Mouse (Mus musculus) midbrain, embryonic 15.5 days (tissue): Measurements from ENCODE around the gene Rpap3. TPM values are rescaled to one million over a fixed set of nuclear protein-coding genes. Genes with fewer than 3 reads are reported as not detected.

Experiments used
- ATAC-seq: fragments of 200-750 bp; cut with Nextera tagmentation; replicated peaks from 2 replicates; pipeline ENCODE4 v1.8.0; 2017; ENCODE audit warnings: moderate TSS enrichment
- H3K27ac ChIP-seq: fragments of 300-500 bp; sonication (generic); 2 replicates; pipeline ENCODE4 v1.5.1; 2015; ENCODE audit warnings: mild to moderate bottlenecking, inconsistent platforms
- H3K27me3 ChIP-seq: fragments of 300-500 bp; sonication (generic); replicated peaks from 2 replicates; pipeline ENCODE4 v1.6.1; 2015; ENCODE audit warnings: inconsistent platforms
- H3K36me3 ChIP-seq: fragments of 300-500 bp; sonication (generic); replicated peaks from 2 replicates; pipeline ENCODE4 v1.6.1; 2015; ENCODE audit warnings: inconsistent platforms
- H3K4me1 ChIP-seq: fragments of 300-500 bp; sonication (generic); 2 replicates; pipeline ENCODE4 v1.6.1; 2015; ENCODE audit warnings: inconsistent platforms
- H3K4me2 ChIP-seq: fragments of 300-500 bp; sonication (generic); 2 replicates; pipeline ENCODE4 v1.6.1; 2015; ENCODE audit warnings: inconsistent platforms, mild to moderate bottlenecking, moderate library complexity
- H3K4me3 ChIP-seq: fragments of 300-500 bp; sonication (generic); 2 replicates; pipeline ENCODE4 v1.5.1; 2015; ENCODE audit warnings: mild to moderate bottlenecking, inconsistent platforms
- H3K9ac ChIP-seq: fragments of 300-500 bp; sonication (generic); 2 replicates; pipeline ENCODE4 v1.6.1; 2015; ENCODE audit warnings: mild to moderate bottlenecking, inconsistent platforms
- H3K9me3 ChIP-seq: fragments of 300-500 bp; sonication (generic); 2 replicates; pipeline ENCODE4 v1.6.1; 2016; ENCODE audit warnings: inconsistent platforms
- WGBS: fragments of 180-500 bp; shearing (Covaris S2); methylation state at CpG from one replicate; pipeline ENCODE4 v1.1.7; 2015; ENCODE audit warnings: mixed read lengths; 5-methylcytosine and 5-hydroxymethylcytosine counted together
- polyA plus RNA-seq: library from polyadenylated mRNA; unstranded; fragments of >200 nt; fragmentation: Nextera tagmentation; extraction: Ambion mirVana; gene quantifications from 2 replicates; pipeline ENCODE4 v1.2.1, GENCODE M21; 2015

The Rpap3 gene
- polyA plus RNA-seq, 1 experiment from 2014 or later, result 33.7 TPM

DNA sequence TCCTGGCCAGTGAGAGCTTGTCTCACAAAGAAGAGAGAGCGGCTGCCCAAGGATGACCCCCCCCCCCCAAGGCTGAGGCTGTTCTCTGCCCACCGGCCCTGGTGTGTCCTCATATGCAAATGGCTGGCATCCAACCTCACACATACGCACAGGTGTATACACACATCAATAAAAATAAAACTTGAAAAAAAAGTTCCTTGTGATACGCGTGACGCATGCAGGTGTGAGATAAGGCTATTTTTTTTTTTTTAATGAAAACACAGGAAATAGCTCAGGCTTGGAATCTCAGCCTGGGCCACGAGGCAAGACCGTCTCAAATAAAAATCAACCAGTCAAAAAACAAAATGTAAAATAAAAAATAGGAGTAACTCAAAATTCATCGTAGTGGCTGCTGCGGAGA lies 40.7 kb upstream of the Rpap3 start:
- ATAC-seq, result no peak
- H3K9me3 ChIP-seq, result no peaks in the 10 kb centered on the region
- H3K27ac ChIP-seq, result no peak overlapping the region
- 93% methylated on average over 10 of the region's 10 CpGs for WGBS
- H3K36me3 ChIP-seq, result no peaks in the 10 kb centered on the region
- 0 out of 2 replicates have a peak, but pooled peaks cover 5% of the 10 kb centered on the region for H3K27me3 ChIP-seq
- H3K9ac ChIP-seq, result no peak overlapping the region
- no peak overlapping the region for H3K4me3 ChIP-seq
- peaks cover 22% of the 10 kb centered on the region; the same call in 1 of the 2 replicates for H3K4me1 ChIP-seq
- no peak overlapping the region for H3K4me2 ChIP-seq

DNA sequence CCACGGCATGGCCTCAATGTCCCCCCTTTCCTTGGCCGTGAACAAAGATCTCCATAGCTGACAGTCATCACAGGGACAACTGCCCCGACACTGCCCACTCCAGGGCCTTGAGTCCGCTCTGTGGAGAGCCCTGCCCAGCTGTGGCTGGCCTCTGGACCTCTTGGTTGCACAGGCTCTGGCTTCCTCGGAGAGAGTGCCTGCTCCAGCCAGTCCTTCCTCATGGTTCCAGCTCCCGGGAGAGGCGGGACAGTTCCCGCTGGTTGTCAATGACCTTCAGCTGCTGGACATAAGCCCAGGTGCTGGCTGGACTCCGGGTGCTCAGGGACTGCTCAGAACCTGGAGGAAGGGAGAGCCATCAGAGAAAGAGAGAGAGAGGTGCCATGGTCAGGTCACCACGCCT lies 39.7 kb upstream of the Rpap3 start:
- Histone ChIP-seq H3K27me3 (0 out of 2 replicates have a peak, but pooled peaks cover 5% of the 10 kb centered on the region), H3K4me2 (no peak overlapping the region), H3K4me1 (peaks cover 14% of the 10 kb centered on the region; the same call in 1 of the 2 replicates), H3K27ac (no peak overlapping the region), H3K9ac (no peak overlapping the region), H3K4me3 (no peak overlapping the region), H3K36me3 (no peaks in the 10 kb centered on the region), H3K9me3 (no peaks in the 10 kb centered on the region)
- WGBS, result 76% methylated on average over 10 of the region's 10 CpGs
- ATAC-seq, result no peak

DNA sequence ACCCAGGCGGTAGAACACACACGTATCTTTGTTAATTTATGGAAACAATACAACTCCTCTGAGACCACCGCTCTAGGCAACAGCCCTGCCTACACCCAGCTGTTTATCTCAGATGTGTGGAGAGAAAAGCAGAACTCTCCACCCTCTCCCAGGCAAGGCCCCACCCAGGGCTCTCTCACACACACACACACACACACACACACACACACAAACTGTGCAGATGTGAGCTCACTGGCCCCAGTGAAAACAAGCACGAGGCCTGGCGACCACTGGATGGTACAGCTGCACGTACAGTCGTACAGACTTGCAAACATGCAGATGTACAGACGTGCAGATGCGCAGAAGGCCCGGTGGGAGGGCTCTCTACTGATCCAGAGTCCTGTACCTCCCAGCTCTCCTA lies 39.3 kb upstream of the Rpap3 start:
- no peak for ATAC-seq
- Histone ChIP-seq H3K4me2 (no peak overlapping the region), H3K36me3 (no peaks in the 10 kb centered on the region), H3K27me3 (0 out of 2 replicates have a peak, but pooled peaks cover 5% of the 10 kb centered on the region), H3K9me3 (no peaks in the 10 kb centered on the region), H3K9ac (no peak overlapping the region), H3K27ac (no peak overlapping the region), H3K4me1 (peaks cover 12% of the 10 kb centered on the region; the same call in 1 of the 2 replicates), H3K4me3 (no peak overlapping the region)
- WGBS, result 57% methylated on average over 10 of the region's 10 CpGs

DNA sequence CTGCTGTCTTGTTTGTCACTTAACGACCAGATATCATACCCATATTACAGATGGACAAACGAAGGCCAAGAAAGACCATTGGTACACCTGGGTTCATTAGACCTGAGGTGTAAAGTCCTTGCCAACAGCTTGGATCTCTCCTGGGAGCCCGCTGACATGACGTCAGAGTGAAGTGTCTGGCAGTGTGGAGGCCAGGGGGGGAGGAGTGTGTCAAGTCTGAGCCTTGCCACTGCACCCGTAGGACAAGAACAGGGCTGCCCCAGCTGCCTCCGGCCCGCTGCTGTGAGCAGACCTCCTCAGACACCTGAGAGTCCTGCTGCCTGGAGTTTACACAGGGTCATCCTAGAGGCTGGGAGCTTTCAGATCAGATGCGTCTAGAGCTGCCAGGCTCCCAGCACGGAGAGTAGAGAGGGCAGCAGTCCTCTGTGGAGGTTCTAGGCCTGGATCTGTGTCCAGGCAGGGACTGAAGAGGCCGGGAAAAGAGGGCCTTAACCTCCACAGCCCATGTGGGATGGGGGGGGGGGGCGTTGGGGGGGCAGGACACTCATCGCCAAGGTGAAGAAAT lies 38.4 kb upstream of the Rpap3 start:
- ATAC-seq, result no peak
- 77% methylated on average over 12 of the region's 12 CpGs for WGBS
- H3K4me1 ChIP-seq, result peaks cover 12% of the 10 kb centered on the region; the same call in 1 of the 2 replicates
- H3K27me3 ChIP-seq, result 0 out of 2 replicates have a peak, but pooled peaks cover 5% of the 10 kb centered on the region
- H3K4me3 ChIP-seq, result no peak overlapping the region
- H3K36me3 ChIP-seq, result no peaks in the 10 kb centered on the region
- no peak overlapping the region for H3K27ac ChIP-seq
- H3K9ac ChIP-seq, result no peak overlapping the region
- H3K9me3 ChIP-seq, result no peaks in the 10 kb centered on the region
- no peak overlapping the region for H3K4me2 ChIP-seq

DNA sequence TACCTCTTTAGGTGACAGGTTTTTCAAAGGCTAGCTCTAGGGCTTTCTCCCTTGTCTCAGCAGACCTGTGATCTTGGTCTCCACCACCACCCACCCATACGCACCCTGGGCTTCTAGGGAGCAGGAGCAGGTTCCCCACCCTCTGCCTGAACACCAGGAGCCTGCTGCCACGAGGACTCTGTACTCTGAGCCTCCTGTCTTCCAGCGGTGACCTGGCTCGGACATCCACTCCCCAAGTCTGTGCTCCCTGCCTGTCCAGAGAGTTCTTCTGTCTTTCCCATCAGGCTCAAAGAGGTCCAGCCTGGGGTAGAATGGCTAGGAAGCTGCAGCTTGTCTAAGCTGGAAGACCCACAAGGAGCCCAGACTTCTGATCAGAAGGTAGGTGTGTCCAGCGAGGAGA lies 37.6 kb upstream of the Rpap3 start:
- Histone ChIP-seq H3K4me2 (no peak overlapping the region), H3K27ac (no peak overlapping the region), H3K4me1 (peaks cover 12% of the 10 kb centered on the region; the same call in 1 of the 2 replicates), H3K9me3 (no peaks in the 10 kb centered on the region), H3K9ac (no peak overlapping the region), H3K4me3 (no peak overlapping the region), H3K36me3 (no peaks in the 10 kb centered on the region), H3K27me3 (0 out of 2 replicates have a peak, but pooled peaks cover 5% of the 10 kb centered on the region)
- no peak for ATAC-seq
- WGBS, result 86% methylated on average over 5 of the region's 5 CpGs

DNA sequence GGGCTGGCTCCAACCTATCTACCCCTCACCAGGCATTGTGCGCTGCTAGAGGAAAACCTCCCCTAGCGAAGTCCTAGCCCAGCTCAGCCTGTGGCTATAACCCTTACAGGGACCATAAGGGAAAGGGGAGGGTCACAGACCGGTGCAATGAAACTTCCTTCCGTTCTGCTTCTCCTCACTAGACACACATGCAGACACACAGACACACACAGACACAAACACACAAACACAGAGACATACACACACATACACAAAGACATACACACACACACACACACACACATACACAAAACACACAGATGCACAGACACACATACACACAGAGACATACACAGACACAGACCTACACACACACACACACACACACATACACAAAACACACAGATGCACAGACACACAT lies 37.0 kb upstream of the Rpap3 start:
- no peaks in the 10 kb centered on the region for H3K36me3 ChIP-seq
- H3K9ac ChIP-seq, result no peak overlapping the region
- no peak for ATAC-seq
- H3K4me2 ChIP-seq, result no peak overlapping the region
- 0 out of 2 replicates have a peak overlapping the region, but pooled peaks have one; percentile 2 for H3K27ac ChIP-seq
- WGBS, result 50% methylated on average over 4 of the region's 4 CpGs
- no peaks in the 10 kb centered on the region for H3K9me3 ChIP-seq
- H3K27me3 ChIP-seq, result 0 out of 2 replicates have a peak, but pooled peaks cover 5% of the 10 kb centered on the region
- no peak overlapping the region for H3K4me3 ChIP-seq
- peaks cover 12% of the 10 kb centered on the region; the same call in 1 of the 2 replicates for H3K4me1 ChIP-seq

DNA sequence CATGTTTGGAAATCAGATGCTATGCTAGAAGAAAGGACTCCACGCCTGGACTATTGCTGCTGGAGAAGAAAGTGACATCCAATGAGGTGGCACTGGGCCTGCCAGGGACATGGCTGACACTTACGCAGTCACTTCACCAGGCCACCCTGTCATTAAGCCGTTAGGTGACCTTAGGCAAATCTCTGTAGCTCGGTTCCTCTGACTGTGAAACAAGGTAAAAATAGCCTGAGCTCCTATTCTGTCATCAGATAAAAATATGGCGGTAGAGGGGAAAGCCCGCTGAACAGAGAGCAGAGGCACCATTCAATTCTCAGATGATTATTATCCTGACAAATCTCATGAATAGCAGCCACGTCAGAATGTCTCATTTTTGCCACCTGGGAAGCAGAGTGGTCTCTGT lies 36.4 kb upstream of the Rpap3 start:
- 49% methylated on average over 7 of the region's 7 CpGs for WGBS
- Histone ChIP-seq H3K4me3 (no peak overlapping the region), H3K9ac (no peak overlapping the region), H3K27ac (0 out of 2 replicates have a peak overlapping the region, but pooled peaks have one; percentile 2), H3K9me3 (no peaks in the 10 kb centered on the region), H3K36me3 (no peaks in the 10 kb centered on the region), H3K4me1 (peaks cover 12% of the 10 kb centered on the region; the same call in 1 of the 2 replicates), H3K4me2 (no peak overlapping the region), H3K27me3 (0 out of 2 replicates have a peak, but pooled peaks cover 4% of the 10 kb centered on the region)
- ATAC-seq, result no peak

DNA sequence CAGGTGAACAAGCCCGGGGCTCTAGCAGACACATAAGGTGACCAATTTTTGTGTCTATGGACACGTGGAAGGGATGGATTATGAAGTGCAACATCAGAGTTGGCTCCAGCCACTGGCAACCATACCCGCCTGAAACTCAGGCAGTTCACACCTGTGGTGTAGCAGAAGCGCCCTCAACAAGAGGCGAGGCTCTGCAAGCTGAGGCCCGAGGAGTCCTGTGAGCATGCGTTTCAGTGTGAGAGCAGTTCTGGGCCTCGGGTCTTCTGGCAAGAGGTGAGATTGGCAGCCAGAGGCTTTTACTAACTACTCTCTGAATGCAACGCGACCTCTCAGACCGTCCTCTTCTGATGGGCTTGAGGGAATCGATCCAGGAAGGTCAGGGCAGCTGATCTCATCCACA lies 36.0 kb upstream of the Rpap3 start:
- Histone ChIP-seq H3K36me3 (no peaks in the 10 kb centered on the region), H3K4me1 (peaks cover 12% of the 10 kb centered on the region; the same call in 1 of the 2 replicates), H3K4me3 (no peak overlapping the region), H3K4me2 (no peak overlapping the region), H3K9ac (no peak overlapping the region), H3K9me3 (no peaks in the 10 kb centered on the region), H3K27ac (no peak overlapping the region), H3K27me3 (no peaks in the 10 kb centered on the region)
- no peak for ATAC-seq
- 86% methylated on average over 12 of the region's 12 CpGs for WGBS

DNA sequence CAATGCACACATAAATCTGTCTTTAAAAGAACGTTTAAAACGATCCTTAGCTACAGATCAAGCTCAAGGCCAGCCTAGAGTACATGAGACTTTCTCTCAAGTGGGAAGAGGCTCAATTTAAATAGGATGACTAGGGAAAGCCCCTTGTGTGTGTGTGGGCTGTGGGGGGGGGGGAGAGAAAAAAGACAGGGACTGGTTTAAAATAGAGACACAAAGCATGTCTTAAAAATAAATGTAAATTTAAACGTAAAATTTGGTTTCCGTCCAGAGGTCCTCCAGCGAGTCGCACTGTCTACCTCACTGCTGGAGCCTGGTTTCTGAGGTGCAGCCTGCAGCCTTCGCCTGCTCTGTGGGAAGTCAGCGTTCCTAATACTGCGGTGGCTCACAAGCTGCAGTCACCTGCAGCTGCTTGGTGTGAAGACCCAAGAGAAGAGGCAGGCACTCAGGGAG lies 34.7 kb upstream of the Rpap3 start:
- ATAC-seq, result no peak
- no peak overlapping the region for H3K4me3 ChIP-seq
- H3K9me3 ChIP-seq, result no peaks in the 10 kb centered on the region
- no peak overlapping the region for H3K9ac ChIP-seq
- H3K36me3 ChIP-seq, result no peaks in the 10 kb centered on the region
- H3K27ac ChIP-seq, result no peak overlapping the region
- no peak overlapping the region for H3K4me2 ChIP-seq
- H3K4me1 ChIP-seq, result peaks cover 12% of the 10 kb centered on the region; the same call in 1 of the 2 replicates
- no peaks in the 10 kb centered on the region for H3K27me3 ChIP-seq
- WGBS, result 83% methylated on average over 9 of the region's 9 CpGs

DNA sequence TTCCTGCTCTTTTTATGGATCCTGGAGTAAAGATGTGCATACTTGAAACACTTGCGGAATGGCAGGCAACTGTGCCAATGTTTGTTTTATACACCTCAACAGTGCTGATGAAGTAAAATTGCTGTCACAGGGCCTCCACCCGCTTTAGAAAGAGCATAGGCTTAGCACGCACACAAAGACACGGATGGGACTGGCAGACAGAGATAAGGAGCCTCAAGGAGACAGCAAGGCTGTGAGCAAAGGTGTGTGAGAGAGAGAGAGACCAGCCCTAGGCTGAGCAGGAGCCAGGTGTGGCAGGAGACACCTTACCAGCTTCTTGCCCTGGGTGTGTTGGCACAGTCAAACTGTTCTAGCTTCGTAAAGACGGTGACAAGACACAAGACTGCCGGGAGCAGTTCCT lies 33.3 kb upstream of the Rpap3 start:
- H3K9me3 ChIP-seq, result no peaks in the 10 kb centered on the region
- no peak overlapping the region for H3K27ac ChIP-seq
- no peak overlapping the region for H3K4me3 ChIP-seq
- WGBS, result 93% methylated on average over 7 of the region's 7 CpGs
- no peaks in the 10 kb centered on the region for H3K36me3 ChIP-seq
- no peaks in the 10 kb centered on the region for H3K27me3 ChIP-seq
- H3K9ac ChIP-seq, result no peak overlapping the region
- no peak for ATAC-seq
- peaks cover 7% of the 10 kb centered on the region; the same call in 1 of the 2 replicates for H3K4me1 ChIP-seq
- H3K4me2 ChIP-seq, result no peak overlapping the region

DNA sequence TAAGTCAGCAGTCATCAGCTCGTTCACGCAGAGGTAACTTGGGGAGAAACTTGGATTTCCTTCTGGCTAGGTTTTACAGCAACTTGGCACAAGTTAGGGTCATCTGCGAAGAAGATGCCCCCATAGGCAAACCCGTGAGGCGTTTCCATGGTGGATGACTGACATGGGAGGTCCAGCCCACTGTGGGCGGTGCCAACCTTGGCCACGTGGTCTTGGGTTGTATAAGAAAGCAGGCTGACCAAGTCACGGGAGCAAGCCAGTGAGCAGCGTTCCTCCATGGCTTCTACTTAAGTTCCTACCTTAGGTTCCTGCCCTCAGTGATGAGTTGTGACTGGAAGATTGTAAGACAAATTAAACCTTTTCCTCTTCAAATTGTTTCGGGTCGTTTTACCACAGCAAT lies 26.4 kb upstream of the Rpap3 start:
- H3K4me3 ChIP-seq, result no peak overlapping the region
- 92% methylated on average over 11 of the region's 11 CpGs for WGBS
- no peaks in the 10 kb centered on the region for H3K4me1 ChIP-seq
- no peak for ATAC-seq
- no peak overlapping the region for H3K9ac ChIP-seq
- H3K27me3 ChIP-seq, result no peaks in the 10 kb centered on the region
- H3K36me3 ChIP-seq, result no peaks in the 10 kb centered on the region
- no peaks in the 10 kb centered on the region for H3K9me3 ChIP-seq
- H3K4me2 ChIP-seq, result no peak overlapping the region
- no peak overlapping the region for H3K27ac ChIP-seq

DNA sequence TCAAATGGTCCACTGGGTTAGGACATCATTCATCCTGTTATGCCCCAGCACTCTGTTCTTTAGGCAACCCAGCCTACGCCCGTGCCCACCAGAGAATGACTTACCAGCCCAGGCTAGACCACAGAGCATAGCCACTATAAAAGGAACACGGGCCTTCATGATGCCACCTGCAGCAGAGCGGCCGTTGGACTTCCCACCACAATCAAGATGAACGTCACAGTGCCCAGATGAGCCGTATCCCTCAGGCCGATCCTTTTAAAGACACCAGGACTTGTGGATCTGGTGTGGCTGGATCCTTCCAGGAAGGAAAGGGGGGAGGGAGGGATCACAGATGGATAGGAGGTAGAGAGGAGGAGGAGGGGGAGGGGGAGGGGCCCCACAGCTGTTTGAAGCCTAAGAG lies 25.5 kb upstream of the Rpap3 start, which contains the start of gene Endou:
TSS of gene Endou (minus strand) at position 229 of the 400 bp plus-strand sequence.
- ATAC-seq, result no peak
- Histone ChIP-seq H3K27ac (no peak within 1 kb of the TSS), H3K27me3 (no peaks in the 10 kb centered on the region), H3K4me2 (no peak within 1 kb of the TSS), H3K9ac (no peak within 1 kb of the TSS), H3K9me3 (no peaks in the 10 kb centered on the region), H3K4me1 (no peaks in the 10 kb centered on the region), H3K36me3 (no peaks in the 10 kb centered on the region), H3K4me3 (no peak within 1 kb of the TSS)
- WGBS, result 94% methylated on average over 8 of the region's 8 CpGs

DNA sequence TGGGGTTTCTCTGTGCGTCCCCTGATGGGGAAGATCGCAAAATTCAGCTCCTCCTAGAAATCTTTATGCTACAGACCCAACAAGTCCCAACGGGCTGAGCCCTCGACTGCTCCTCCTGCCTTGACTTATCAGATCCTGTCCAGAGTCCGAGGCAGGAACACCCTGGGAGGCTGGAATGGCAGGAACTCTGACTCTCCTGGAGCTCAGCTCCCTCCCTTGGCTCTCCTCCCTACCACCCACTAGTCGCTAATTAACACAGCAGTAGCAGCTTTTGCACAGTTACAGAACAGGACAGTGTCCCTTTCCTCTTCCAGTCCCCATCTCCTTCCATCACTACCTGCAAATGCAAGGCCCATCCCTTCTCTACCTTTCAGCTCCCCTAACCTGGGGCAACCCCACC lies 24.7 kb upstream of the Rpap3 start:
- Histone ChIP-seq H3K27ac (no peak overlapping the region), H3K4me1 (no peaks in the 10 kb centered on the region), H3K4me2 (no peak overlapping the region), H3K9me3 (no peaks in the 10 kb centered on the region), H3K36me3 (no peaks in the 10 kb centered on the region), H3K27me3 (no peaks in the 10 kb centered on the region), H3K4me3 (no peak overlapping the region), H3K9ac (no peak overlapping the region)
- no peak for ATAC-seq
- 58% methylated on average over 6 of the region's 6 CpGs for WGBS
